In genomic region chr1:178188386-178188785, GRCm38 (mm10) we compare ENCODE assay signal across 8 mouse cellular contexts. TPM values are rescaled to one million over a fixed set of nuclear protein-coding genes. Genes with fewer than 3 reads are reported as not detected.
DNase-seq lines count a peak whose midpoint lies in the region; ATAC-seq and TF ChIP-seq lines count a peak whose summit lies in the region.

No protein-coding gene starts in this region.

- WGBS in embryonic facial prominence, embryonic 15.5 days = 6% methylated on average over 13 of the region's 13 CpGs
- WGBS in thymus, adult 2 months = 10% methylated on average over 13 of the region's 13 CpGs

- peak overlapping the region; percentile 70 for H3K9ac ChIP-seq in MEL (ENCODE audit: control insufficient read depth, low read depth, low read length, poor library complexity, severe bottlenecking)
- H3K9ac ChIP-seq in embryonic facial prominence, embryonic 15.5 days = no peak overlapping the region

- TF ChIP-seq CTCF in MEL (IDR thresholded peaks at IDR 0.05 in 2 of 3, conservative IDR thresholded peaks at IDR 0.05 in 1 of 3; ENCODE audit: control insufficient read depth in 1 of 3, insufficient read depth in 1 of 3, low read depth in 2 of 3, low read length in 3 of 3, poor library complexity in 1 of 3, severe bottlenecking in 1 of 3) = no peak
- TF ChIP-seq CTCF in thymus, adult 2 months (IDR thresholded peaks at IDR 0.05; ENCODE audit: borderline replicate concordance, control insufficient read depth, extremely low read depth, insufficient read depth, low read length, poor library complexity) = no peak

- peaks cover 0 to 7% of the 10 kb centered on the region in 2 experiments; a peak in 3 of 4 replicates for H3K4me1 ChIP-seq in MEL (ENCODE audit: control insufficient read depth in 1 of 2, insufficient read depth in 2 of 2, low read length in 2 of 2)
- H3K4me1 ChIP-seq in embryonic facial prominence, embryonic 15.5 days = peaks cover 4% of the 10 kb centered on the region; the same call in 1 of the 2 replicates
- no peaks in the 10 kb centered on the region for H3K4me1 ChIP-seq in thymus, adult 2 months (replicated peaks; ENCODE audit: control insufficient read depth, insufficient read depth, low read length)

- no peaks in the 10 kb centered on the region for H3K27me3 ChIP-seq in MEL (ENCODE audit: control insufficient read depth in 1 of 2, insufficient read depth in 2 of 2, low read length in 2 of 2)
- no peaks in the 10 kb centered on the region for H3K27me3 ChIP-seq in embryonic facial prominence, embryonic 15.5 days
- H3K27me3 ChIP-seq in thymus, adult 2 months (ENCODE audit: control insufficient read depth, insufficient read depth, low read length) = no peaks in the 10 kb centered on the region

- no peaks in the 10 kb centered on the region for H3K9me3 ChIP-seq in MEL (replicated peaks; ENCODE audit: insufficient read depth, low read length)
- no peaks in the 10 kb centered on the region for H3K9me3 ChIP-seq in embryonic facial prominence, embryonic 15.5 days (replicated peaks)

- TF ChIP-seq RAD21 in MEL (IDR thresholded peaks at IDR 0.05; ENCODE audit: low read depth, low read length) = no peak

- no peak for TF ChIP-seq EP300 in MEL (IDR thresholded peaks at IDR 0.05; ENCODE audit: low read depth in 1 of 2, low read length in 2 of 2)

- ATAC-seq in embryonic facial prominence, embryonic 15.5 days (ENCODE audit: insufficient number of reproducible peaks, low FRiP score, low TSS enrichment, low read depth) = no peak

- no peak overlapping the region for H3K27ac ChIP-seq in MEL (ENCODE audit: control insufficient read depth, low read depth, low read length)
- no peak overlapping the region for H3K27ac ChIP-seq in embryonic facial prominence, embryonic 15.5 days (replicated peaks)
- H3K27ac ChIP-seq in thymus, adult 2 months (ENCODE audit: control insufficient read depth, insufficient read depth, low read length) = no peak overlapping the region

- H3K36me3 ChIP-seq in MEL (ENCODE audit: control insufficient read depth in 1 of 2, insufficient read depth in 2 of 2, low read length in 2 of 2) = peaks cover 0 to 18% of the 10 kb centered on the region in 2 experiments; a peak in 2 of 4 replicates
- H3K36me3 ChIP-seq in embryonic facial prominence, embryonic 15.5 days = no peaks in the 10 kb centered on the region
- no peaks in the 10 kb centered on the region for H3K36me3 ChIP-seq in thymus, adult 2 months (ENCODE audit: control insufficient read depth, insufficient read depth, low read length)

- H3K79me2 ChIP-seq in MEL (ENCODE audit: control insufficient read depth, insufficient read depth, low read length, poor library complexity) = peaks cover 13% of the 10 kb centered on the region

- peak overlapping the region; percentile 67 to 96 for H3K4me3 ChIP-seq in MEL (ENCODE audit: control insufficient read depth in 1 of 2, insufficient read depth in 1 of 2, low read depth in 2 of 2, low read length in 2 of 2)
- H3K4me3 ChIP-seq in embryonic facial prominence, embryonic 15.5 days (replicated peaks) = peak overlapping the region; percentile 37
- no peak overlapping the region; the same call in 1 of the 2 replicates for H3K4me3 ChIP-seq in thymus, adult 2 months (ENCODE audit: control insufficient read depth, insufficient read depth, low read length)

- TF ChIP-seq POLR2A in MEL (IDR thresholded peaks at IDR 0.05; ENCODE audit: control insufficient read depth in 1 of 2, insufficient read depth in 1 of 2, low read depth in 1 of 2, low read length in 2 of 2, poor library complexity in 1 of 2) = no peak
- no peak for TF ChIP-seq POLR2A in thymus, adult 2 months (IDR thresholded peaks at IDR 0.05; ENCODE audit: control insufficient read depth, extremely low read depth, insufficient read depth, low read length, poor library complexity)

- peak overlapping the region; percentile 46 for H3K4me2 ChIP-seq in embryonic facial prominence, embryonic 15.5 days (replicated peaks)

- peak; percentile 13 for DNase-seq in adrenal gland, postnatal 14 days
- DNase-seq in adrenal gland, postnatal 4 days (ENCODE audit: low spot score in 2 of 2) = no peak
- DNase-seq in MEL (ENCODE audit: low read depth, low spot score) = peak; percentile 38
- DNase-seq in kidney, adult 8-10 months = peak; percentile 18 to 22
- DNase-seq in lung, postnatal 25 days (ENCODE audit: low spot score) = peak; percentile 20
- peak; percentile 7 for DNase-seq in thymus, adult 2 months
- DNase-seq in testis, postnatal 14 days (ENCODE audit: low spot score) = no peak

TF ChIP-seq in MEL, 35 proteins besides CTCF, POLR2A, EP300 and RAD21:
- TF ChIP-seq TAL1 (IDR thresholded peaks at IDR 0.05; ENCODE audit: low read length) = no peak
- TF ChIP-seq E2F4 (IDR thresholded peaks at IDR 0.05; ENCODE audit: borderline replicate concordance, low read depth, low read length) = no peak
- no peak for TF ChIP-seq ZMIZ1 (IDR thresholded peaks at IDR 0.05; ENCODE audit: low read depth, low read length)
- no peak for TF ChIP-seq GATA1 (IDR thresholded peaks at IDR 0.05; ENCODE audit: low read depth, low read length)
- TF ChIP-seq CHD1 (IDR thresholded peaks at IDR 0.05; ENCODE audit: low read depth, low read length) = no peak
- TF ChIP-seq ETS1 (IDR thresholded peaks at IDR 0.05; ENCODE audit: low read depth, low read length) = no peak
- no peak for TF ChIP-seq JUND (IDR thresholded peaks at IDR 0.05; ENCODE audit: low read depth, low read length)
- TF ChIP-seq HCFC1 (IDR thresholded peaks at IDR 0.05; ENCODE audit: low read depth, low read length) = no peak
- TF ChIP-seq ELF1 (IDR thresholded peaks at IDR 0.05; ENCODE audit: low read depth, low read length) = no peak
- TF ChIP-seq ZC3H11A (IDR thresholded peaks at IDR 0.05; ENCODE audit: low read depth, low read length) = no peak
- TF ChIP-seq RCOR1 (IDR thresholded peaks at IDR 0.05; ENCODE audit: low read depth, low read length) = no peak
- TF ChIP-seq NRF1 (IDR thresholded peaks at IDR 0.05; ENCODE audit: insufficient read depth, low read depth, low read length, poor library complexity, severe bottlenecking) = no peak
- no peak for TF ChIP-seq CHD2 (IDR thresholded peaks at IDR 0.05; ENCODE audit: low read length)
- TF ChIP-seq TCF12 (IDR thresholded peaks at IDR 0.05; ENCODE audit: low read depth, low read length) = no peak
- no peak for TF ChIP-seq USF2 (IDR thresholded peaks at IDR 0.05; ENCODE audit: borderline replicate concordance in 1 of 2, insufficient read depth in 1 of 2, low read depth in 1 of 2, low read length in 2 of 2)
- TF ChIP-seq MYC (IDR thresholded peaks at IDR 0.05; ENCODE audit: low read depth, low read length) = no peak
- no peak for TF ChIP-seq MAZ (IDR thresholded peaks at IDR 0.05; ENCODE audit: low read depth, low read length)

RNA-seq across cellular contexts. Expression of gene Desi2, which starts 1.2 kb away (rescaled TPM):
- total RNA-seq in adrenal gland, postnatal 14 days (2021) = 19.5 and 23.5 TPM in 2 replicates
- total RNA-seq in adrenal gland, postnatal 4 days (2021) = 10 to 100 TPM; 26.7 to 28.7 TPM
- 16.4 and 16.9 TPM in 2 replicates for total RNA-seq in MEL (2012; rRNA removed)
- polyA plus RNA-seq in MEL (2012; ENCODE audit: insufficient read depth in 1 of 2, insufficient read length in 2 of 2, low read depth in 1 of 2, low replicate concordance in 2 of 2, missing spikeins in 1 of 2) = 10 to 100 TPM in 1 of 2 experiments, not detected in 1; 22.3 TPM
- polyA plus RNA-seq in embryonic facial prominence, embryonic 15.5 days (2015; fragmentation: Nextera tagmentation; extraction: Ambion mirVana) = 25.8 and 29.2 TPM in 2 replicates
- polyA plus RNA-seq in thymus, adult 2 months (2012; rRNA removed) = 14.8 and 15.7 TPM in 2 replicates

Comparison
In these comparisons a context has a peak if more than half of its experiments do, and no peak if none do; other contexts are left out.
1. DNase-seq: peak in adrenal gland, postnatal 14 days (single experiment), MEL (single experiment), kidney, adult 8-10 months (2 of 2), lung, postnatal 25 days (single experiment) and thymus, adult 2 months (single experiment); none in adrenal gland, postnatal 4 days (0 of 2) and testis, postnatal 14 days (single experiment).